Mouse (Mus musculus) heart, adult 11 months (tissue): ENCODE measurements around the gene Mtrf1l.

Experiments used
- DNase-seq: peaks from one replicate; pipeline ENCODE4 v3.0.0; 2022

Mtrf1l gene

GRCm38 (mm10) chr10:5803739-5804138 lies 20.0 kb downstream of the Mtrf1l start:
- DNase-seq = peak; percentile 34

- peak; percentile 29 for DNase-seq
Observed at GRCm38 (mm10) chr10:5802866-5803265, 20.8 kb downstream of the Mtrf1l start.

GRCm38 (mm10) chr10:5800490-5800889 lies 23.2 kb downstream of the Mtrf1l start:
- DNase-seq = peak; percentile 2

- DNase-seq = peak; percentile 55
Observed at GRCm38 (mm10) chr10:5798069-5798468, 25.6 kb downstream of the Mtrf1l start.

GRCm38 (mm10) chr10:5790657-5791056 lies 33.1 kb downstream of the Mtrf1l start:
- peak; percentile 29 for DNase-seq

- no peak for DNase-seq
Observed at GRCm38 (mm10) chr10:5786923-5787322, 36.8 kb downstream of the Mtrf1l start.
